Mouse (Mus musculus) neutrophil, adult 65 days (primary cell): ENCODE measurements around the gene Tsx. TPM values are rescaled to one million over a fixed set of nuclear protein-coding genes. Genes with fewer than 3 reads are reported as not detected.

Experiments
- total RNA-seq: library from RNA; stranded (reverse); gene quantifications from 2 replicates; pipeline ENCODE4 v1.2.4, GENCODE M21; 2023

Gene Tsx
- total RNA-seq, result not detected in 2 replicates

DNA sequence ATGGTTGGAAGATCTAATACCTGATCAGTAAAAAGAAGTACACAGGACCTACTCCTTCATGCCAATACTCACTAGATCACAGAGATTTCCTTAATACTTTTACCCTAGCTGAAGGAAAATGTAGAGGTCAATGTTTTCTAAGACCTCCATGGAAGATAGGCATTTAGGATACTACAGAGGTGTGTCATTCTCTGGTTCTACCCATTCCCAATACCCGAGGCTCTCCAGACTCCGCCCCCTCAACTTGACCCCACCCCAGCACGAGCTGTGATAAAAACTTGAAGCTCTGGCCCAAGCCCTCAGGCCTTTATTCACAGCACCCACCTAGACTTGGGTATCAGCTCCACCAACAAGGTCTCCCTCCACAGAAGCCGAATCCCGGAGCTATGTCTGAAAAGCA lies at the start of gene Tsx:
Tsx (plus strand) TSS at position 301 of the 400 bp plus-strand sequence.

DNA sequence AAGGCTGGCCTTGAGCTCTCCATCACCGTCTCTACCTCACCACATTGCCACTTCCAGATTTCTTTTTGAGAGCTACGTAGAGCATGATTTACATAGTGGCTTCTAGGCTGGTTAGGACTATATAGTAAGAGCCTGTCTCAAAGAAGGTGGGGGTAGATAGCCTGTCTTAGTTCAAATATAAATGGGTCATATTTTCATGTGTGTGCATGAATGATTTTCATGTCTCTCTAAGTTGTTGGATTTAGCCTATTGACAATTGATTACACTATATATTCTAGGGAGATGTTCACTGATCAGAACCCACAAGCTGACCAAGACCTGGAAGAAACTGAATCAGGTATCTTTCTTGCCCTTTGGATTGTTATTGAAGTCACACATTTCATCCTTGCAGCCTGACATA lies 7.4 kb downstream of the Tsx start, which contains the start of gene Gm26992:
Gm26992 (plus strand) TSS at position 301 of the 400 bp plus-strand sequence.

Other genes starting within 250 kb of the Tsx start
- 0.32 and 0.52 TPM in 2 replicates for gene Nap1l2, start 227.8 kb upstream of the Tsx start, total RNA-seq
- gene Cdx4, start 93.1 kb upstream of the Tsx start, total RNA-seq, result not detected in 2 replicates
- gene Chic1, start 58.0 kb upstream of the Tsx start, total RNA-seq, result 0.05 TPM in 1 of 2 replicates, not detected in the other
- gene Gm26992, start 7.5 kb downstream of the Tsx start, total RNA-seq, result not detected in 2 replicates
- not detected in 2 replicates for gene Zcchc13, start 216.1 kb downstream of the Tsx start, total RNA-seq